Mouse (Mus musculus): ENCODE measurements around the gene Capza1.

Capza1 gene

DNA sequence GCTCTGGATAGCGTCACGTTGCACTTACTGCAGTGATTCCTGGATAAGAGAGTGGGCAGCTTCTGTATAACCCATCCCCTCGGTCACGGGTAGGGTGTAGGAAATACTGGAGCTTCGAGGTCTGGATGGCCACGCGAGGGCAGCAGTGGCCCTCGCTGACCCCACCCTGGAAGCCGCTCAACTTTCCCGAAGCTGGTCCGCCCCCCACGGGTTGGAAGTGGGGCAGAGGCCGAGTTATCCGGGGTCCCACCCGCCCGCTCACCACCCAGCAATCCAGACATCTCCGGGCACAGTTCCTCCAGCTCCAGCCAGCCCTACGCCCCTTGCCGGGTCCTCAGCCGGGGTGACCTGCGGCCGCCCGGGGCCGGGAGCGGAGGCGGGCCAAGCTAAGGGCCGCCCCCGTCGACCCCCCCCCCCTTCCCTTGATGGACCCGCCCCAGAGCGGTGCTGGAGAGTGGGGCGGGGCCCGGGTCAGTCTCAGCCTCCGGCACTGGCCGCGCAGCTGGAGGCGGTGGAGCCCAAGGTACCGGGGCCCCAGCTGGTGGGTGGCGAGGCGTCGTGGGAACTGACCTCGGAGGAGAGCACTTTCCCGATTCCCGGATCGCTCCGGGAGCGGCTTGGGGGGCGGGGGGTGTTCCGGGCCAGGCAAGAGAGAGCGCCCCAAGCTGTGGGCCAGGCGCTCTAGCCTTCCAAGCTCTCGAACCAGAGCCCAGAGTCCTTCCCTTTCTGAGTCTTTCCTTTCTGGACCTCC, 75.6 kb downstream of the Capza1 start:
- peak; percentile 82 for DNase-seq (ENCODE audit: low read depth, low spot score)

DNA sequence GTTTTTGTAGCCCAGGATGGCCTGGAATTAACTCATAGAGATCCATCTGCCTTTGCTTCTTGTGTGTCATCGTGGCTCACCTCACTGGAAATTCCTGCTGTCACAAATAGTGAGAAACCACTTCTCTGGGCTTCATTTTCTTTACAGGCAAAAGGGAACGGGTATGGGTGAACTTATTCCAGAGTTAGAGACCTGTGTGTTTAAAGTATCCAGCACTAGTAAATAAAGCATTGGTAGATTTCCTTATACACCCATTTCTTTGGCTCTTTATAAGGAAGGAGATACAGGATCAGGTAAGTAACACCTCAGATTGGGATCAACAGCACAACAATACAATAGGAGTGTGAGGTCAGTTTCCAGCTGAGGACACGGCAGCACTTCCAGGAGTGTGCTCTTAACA, 76.2 kb downstream of the Capza1 start, which contains the start of gene Rhoc:
Rhoc (plus strand) TSS at position 301 of the 400 bp plus-strand sequence.
- DNase-seq (ENCODE audit: low read depth, low spot score) = no peak

DNA sequence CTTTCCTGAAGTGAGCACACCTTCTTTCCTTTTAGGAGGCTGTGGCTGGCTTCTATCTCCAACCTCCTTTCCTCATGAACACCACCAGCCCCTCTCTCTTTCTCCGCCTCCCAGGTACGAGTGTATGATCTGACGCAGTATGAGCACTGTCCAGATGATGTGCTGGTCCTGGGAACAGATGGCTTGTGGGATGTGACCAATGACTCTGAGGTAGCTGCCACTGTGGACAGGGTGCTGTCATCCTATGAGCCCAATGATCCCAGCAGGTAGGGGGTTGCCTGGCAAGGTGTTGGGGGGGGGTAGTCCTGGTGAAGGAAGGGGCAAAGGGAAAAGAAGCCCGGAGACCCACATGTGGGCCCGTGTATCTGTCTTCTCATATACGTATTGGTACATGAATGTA, 79.0 kb downstream of the Capza1 start:
- DNase-seq (ENCODE audit: low read depth, low spot score) = no peak

DNA sequence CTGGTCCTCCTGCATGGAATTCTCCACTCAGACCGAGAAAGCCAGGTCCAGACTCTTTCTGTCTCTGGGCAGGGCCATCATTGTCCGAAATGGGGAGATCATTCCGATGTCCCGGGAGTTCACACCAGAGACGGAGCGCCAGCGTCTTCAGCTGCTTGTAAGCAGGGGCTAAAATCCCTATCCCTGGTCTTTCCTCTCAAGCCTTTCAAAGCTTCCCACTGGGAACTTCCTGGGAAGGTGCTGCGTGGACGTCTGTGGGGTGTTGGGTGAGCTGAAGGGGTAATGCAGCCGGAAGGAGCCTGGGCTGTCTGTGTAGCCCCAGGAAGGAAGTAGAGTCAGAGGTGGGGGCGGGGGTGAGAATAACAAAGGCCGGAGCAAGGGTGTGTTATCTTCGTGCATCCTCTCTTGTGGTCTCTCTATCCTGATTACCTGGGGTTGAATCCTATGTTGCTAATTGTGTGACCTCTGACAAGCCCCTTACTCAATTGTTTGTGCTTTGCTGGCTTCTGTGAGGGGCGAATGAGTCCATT, 80.3 kb downstream of the Capza1 start:
- DNase-seq (ENCODE audit: low read depth, low spot score) = no peak

DNA sequence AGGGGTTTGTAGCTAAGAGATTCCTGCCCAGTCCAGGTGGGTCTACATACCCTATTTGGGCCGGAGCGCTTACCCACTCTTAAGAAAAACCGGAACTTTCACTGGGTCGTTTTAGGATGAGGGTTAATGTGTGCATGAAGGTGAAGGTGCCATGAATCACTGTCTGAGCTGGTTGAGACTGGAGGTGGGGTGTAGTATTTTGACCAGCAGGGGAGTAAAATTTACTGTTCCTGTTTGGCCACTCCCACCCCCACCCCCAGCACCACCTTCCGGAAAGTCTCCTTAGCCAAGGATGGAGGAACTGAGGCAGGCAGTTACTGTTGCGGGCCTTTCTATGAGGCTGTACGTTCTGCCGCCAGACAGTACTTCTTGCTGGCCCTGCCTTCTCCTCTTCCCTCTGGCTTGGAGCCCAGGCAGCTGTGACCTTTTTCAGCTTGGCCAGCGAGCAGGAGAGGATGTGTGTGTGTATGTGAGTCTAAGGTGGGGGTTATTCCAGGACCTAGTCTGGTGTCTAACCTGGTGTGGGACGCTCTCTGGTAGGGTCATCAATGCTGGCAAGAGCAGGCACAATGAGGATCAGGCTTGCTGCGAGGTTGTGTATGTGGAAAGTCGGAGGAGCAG, 82.1 kb downstream of the Capza1 start:
- peak; percentile 92 for DNase-seq (ENCODE audit: low read depth, low spot score)

DNA sequence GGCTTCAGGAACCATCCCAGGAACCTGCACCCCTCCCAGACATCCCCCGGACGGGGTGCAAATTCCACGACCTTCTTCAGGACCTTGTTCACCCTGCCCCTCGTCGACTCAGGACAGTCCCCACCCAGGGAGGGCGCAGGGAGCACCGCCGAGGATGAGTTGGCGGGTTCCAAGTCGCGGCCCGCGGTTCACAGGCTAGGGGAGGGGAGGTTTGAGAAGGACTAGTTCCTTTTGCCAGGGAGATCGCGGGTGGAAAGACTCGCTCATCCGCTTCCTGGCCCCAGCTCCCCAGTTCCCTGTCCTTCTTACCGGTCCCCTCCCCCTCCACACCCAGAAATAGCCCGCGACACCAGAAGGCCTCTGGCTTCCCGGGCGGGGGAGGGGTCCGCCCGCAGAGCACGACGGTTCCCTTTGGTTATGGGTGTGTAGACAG, 82.8 kb downstream of the Capza1 start, which contains the start of gene Fam19a3:
Fam19a3 (minus strand) TSS at position 370 of the 433 bp plus-strand sequence.
- DNase-seq (ENCODE audit: low read depth, low spot score) = peak; percentile 88

DNA sequence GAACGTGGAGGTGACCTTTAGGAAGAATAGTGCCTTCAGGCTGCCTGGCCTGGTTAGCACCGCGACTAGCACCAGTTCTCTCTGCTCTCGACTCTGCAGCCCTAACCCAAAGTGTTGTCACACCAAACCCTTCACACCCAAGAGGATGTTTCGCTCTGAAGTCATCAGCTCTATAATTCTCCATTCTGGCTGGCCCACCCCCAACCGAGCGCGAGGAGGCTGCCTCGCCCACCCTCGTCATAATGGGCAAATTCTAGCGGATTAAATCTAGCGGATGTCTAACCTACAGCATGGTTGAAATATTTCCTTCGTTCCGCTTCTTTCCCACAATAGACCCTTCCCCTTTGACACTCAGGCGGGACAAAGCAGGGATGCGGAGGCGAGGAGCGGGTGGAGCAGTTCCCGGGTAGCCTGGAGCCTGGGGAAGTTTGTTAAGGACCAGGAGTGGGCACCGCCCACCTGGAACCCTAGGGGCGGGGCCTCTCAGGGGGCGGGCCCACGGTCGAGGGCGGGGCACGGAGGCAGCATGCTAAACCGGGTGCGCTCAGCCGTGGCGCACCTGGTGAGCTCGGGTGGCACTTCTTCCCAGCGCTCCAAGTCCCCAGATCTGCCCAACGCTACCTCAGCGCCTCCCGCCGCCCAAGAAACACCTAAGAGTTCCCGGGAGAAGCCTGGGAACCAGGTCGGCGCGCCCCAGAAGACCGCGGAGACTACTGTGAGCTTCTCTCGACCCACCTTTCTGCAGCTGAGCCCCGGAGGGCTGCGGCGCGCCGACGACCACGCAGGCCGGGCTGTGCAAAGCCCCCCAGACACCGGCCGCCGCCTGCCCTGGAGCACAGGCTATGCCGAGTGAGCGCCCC, 83.5 kb downstream of the Capza1 start, which contains the start of gene Ppm1j:
Ppm1j (plus strand) TSS at position 496 of the 860 bp plus-strand sequence.
- peak; percentile 83 for DNase-seq (ENCODE audit: low read depth, low spot score)

DNA sequence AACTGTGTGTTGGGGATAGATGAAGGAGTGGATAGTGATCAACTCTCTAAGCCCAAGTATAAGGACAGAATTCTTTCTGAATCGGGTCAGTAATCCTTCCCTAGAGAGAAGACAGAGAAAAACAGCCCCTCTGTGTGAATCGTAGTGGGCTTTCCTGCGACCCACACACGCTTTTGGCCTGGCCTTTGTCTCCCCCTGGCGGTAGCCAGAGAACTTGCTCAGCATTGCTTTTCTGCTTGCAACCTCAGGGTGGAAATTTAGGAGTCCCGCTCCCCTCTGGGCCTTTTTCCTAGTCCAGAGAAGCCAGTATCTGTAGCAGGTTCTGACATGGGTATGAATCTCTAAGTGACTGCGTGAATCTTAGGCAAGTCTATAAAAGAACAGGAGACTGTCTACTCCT, 84.4 kb downstream of the Capza1 start:
- no peak for DNase-seq (ENCODE audit: low read depth, low spot score)

DNA sequence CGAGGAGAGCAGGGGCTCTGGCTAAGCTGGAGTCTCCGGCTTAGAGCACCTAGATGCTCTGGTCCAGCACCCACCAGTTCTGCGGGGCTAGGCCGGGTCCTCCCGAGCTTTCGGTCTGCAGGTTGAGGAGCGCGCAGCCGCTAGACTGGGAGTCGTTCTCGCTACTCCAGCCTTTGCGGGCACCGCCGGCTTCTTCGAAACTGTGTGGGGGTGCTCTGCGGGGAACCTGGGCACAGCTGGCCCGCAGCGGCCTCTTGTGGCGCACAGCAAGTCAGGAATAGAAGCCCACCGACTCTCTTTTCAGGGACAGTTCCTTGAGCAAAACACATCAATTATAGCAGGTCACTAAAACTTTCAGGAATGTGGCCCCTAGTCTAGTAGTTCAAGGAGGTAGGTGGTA, 87.0 kb downstream of the Capza1 start:
- no peak for DNase-seq (ENCODE audit: low read depth, low spot score)

DNA sequence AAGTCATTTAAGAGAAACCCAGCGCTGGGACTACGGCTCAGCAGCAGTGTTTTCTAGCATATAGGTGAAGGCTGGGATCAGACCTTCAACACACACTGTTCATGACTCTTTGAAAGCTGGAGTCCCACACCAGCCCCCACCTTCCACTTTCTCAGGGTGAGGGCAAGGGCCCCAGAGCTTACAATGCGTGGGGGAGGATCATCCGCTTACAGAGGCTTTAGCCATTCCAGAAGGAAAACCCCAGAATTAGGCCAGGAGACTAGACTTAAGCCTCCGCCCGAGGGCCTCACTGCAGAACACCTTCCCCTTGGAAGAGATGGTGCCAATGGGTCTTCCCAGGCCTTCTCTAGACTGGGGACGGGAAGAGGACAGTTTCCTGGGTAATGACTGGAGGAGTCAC, 91.0 kb downstream of the Capza1 start:
- no peak for DNase-seq (ENCODE audit: low read depth, low spot score)

Data from skeletal muscle tissue, adult 2 months (tissue).